Mouse (Mus musculus) naive thymus-derived CD4-positive, alpha-beta T cell, adult 2 months (primary cell): ENCODE measurements around the gene Cd52.
A peak's percentile ranks its signal among the peaks of the same experiment; 100 is the strongest.

Source experiments
- DNase-seq: peaks from one replicate; pipeline ENCODE4 v3.0.0-alpha.2; 2011; ENCODE audit warnings: low read depth

The Cd52 gene

GRCm38 (mm10) chr4:134051912-134052311 is 43.0 kb downstream of the Cd52 start:
- no peak for DNase-seq

GRCm38 (mm10) chr4:134047648-134048047 is 47.2 kb downstream of the Cd52 start:
- no peak for DNase-seq

- no peak for DNase-seq
These were observed 51.8 kb downstream of the Cd52 start for GRCm38 (mm10) chr4:134043041-134043440.

GRCm38 (mm10) chr4:134041317-134042123 is 53.4 kb downstream of the Cd52 start:
- DNase-seq = peak; percentile 63

GRCm38 (mm10) chr4:134035953-134036352 is 58.9 kb downstream of the Cd52 start:
- DNase-seq = peak; percentile 92
